8 mouse cellular contexts compared by ENCODE assay signal in the genomic region with DNA sequence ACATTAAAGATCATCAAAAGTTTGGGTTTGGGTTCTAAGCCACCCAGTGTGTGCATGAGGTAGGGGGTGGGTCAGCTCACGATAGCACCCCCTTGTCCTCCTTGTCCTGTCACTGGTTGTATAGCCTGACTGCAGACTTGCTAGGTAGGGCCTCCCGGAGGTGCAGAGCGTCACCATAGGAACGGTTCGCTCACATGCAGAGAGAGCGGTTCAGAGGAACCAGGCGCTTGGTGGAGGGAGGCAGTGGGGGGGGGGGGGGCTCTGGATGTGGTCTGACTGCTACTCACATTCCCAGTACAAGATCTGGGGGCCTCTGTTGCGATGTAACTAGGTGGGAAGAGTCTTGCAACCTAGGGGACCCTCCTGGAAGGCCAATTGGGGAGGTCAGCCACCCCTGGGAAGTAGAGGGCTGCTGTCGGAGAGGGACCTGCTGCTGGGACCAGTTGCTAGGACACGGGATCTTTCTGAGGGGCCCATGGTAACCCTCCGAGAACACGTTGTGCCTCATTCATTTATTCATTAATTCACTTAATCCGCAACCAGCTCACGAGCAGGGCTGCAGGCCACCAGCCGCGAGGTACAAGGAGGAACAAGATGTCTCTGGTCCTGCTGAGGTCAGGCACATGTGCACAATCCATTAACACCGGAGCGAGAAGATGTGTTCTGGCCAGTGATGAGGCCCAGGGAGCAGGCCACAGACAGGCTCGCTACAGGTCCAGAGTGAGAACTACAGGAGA. TPM values are rescaled to one million over a fixed set of nuclear protein-coding genes. Genes with fewer than 3 reads are reported as not detected.
DNase-seq lines count a peak whose midpoint lies in the region; ATAC-seq and TF ChIP-seq lines count a peak whose summit lies in the region.

No protein-coding gene starts in this region.

- no peak for TF ChIP-seq POLR2A in MEL (IDR thresholded peaks at IDR 0.05; ENCODE audit: control insufficient read depth in 1 of 2, insufficient read depth in 1 of 2, low read depth in 1 of 2, low read length in 2 of 2, poor library complexity in 1 of 2)

- 17% methylated on average over 19 of the region's 19 CpGs for WGBS in heart, embryonic 12.5 days
- 13% methylated on average over 19 of the region's 19 CpGs for WGBS in embryonic facial prominence, embryonic 15.5 days
- WGBS in limb, embryonic 11.5 days: 8% methylated on average over 19 of the region's 19 CpGs

- no peak overlapping the region for H3K9ac ChIP-seq in heart, embryonic 12.5 days
- 0 out of 2 replicates have a peak overlapping the region, but pooled peaks have one; percentile 0 for H3K9ac ChIP-seq in MEL (ENCODE audit: control insufficient read depth, low read depth, low read length, poor library complexity, severe bottlenecking)
- H3K9ac ChIP-seq in embryonic facial prominence, embryonic 15.5 days: no peak overlapping the region
- H3K9ac ChIP-seq in limb, embryonic 11.5 days (ENCODE audit: low read length): no peak overlapping the region

- no peak overlapping the region for H3K4me3 ChIP-seq in heart, embryonic 12.5 days
- H3K4me3 ChIP-seq in MEL (ENCODE audit: control insufficient read depth in 1 of 2, insufficient read depth in 1 of 2, low read depth in 2 of 2, low read length in 2 of 2): peak overlapping the region in 1 of 2 experiments; percentile 26; a peak in 2 of 4 replicates
- peak overlapping the region; percentile 17; the same call in 1 of the 2 replicates for H3K4me3 ChIP-seq in embryonic facial prominence, embryonic 15.5 days (replicated peaks)
- H3K4me3 ChIP-seq in limb, embryonic 11.5 days (ENCODE audit: low read depth, low read length): no peak overlapping the region

- no peak for TF ChIP-seq CTCF in MEL (IDR thresholded peaks at IDR 0.05 in 2 of 3, conservative IDR thresholded peaks at IDR 0.05 in 1 of 3; ENCODE audit: control insufficient read depth in 1 of 3, insufficient read depth in 1 of 3, low read depth in 2 of 3, low read length in 3 of 3, poor library complexity in 1 of 3, severe bottlenecking in 1 of 3)

- no peaks in the 10 kb centered on the region for H3K9me3 ChIP-seq in heart, embryonic 12.5 days (replicated peaks)
- no peaks in the 10 kb centered on the region for H3K9me3 ChIP-seq in MEL (replicated peaks; ENCODE audit: insufficient read depth, low read length)
- no peaks in the 10 kb centered on the region for H3K9me3 ChIP-seq in embryonic facial prominence, embryonic 15.5 days (replicated peaks)
- H3K9me3 ChIP-seq in limb, embryonic 11.5 days (ENCODE audit: control insufficient read depth, low read length): no peaks in the 10 kb centered on the region

- no peaks in the 10 kb centered on the region for H3K36me3 ChIP-seq in heart, embryonic 12.5 days
- H3K36me3 ChIP-seq in MEL (ENCODE audit: control insufficient read depth in 1 of 2, insufficient read depth in 2 of 2, low read length in 2 of 2): peaks cover 0 to 4% of the 10 kb centered on the region in 2 experiments; a peak in 2 of 4 replicates
- H3K36me3 ChIP-seq in embryonic facial prominence, embryonic 15.5 days: no peaks in the 10 kb centered on the region
- no peaks in the 10 kb centered on the region for H3K36me3 ChIP-seq in limb, embryonic 11.5 days (ENCODE audit: control insufficient read depth, insufficient read depth, low read length)

- no peak for TF ChIP-seq RAD21 in MEL (IDR thresholded peaks at IDR 0.05; ENCODE audit: low read depth, low read length)

- ATAC-seq in heart, embryonic 12.5 days (ENCODE audit: insufficient number of reproducible peaks, low FRiP score): no peak
- no peak for ATAC-seq in embryonic facial prominence, embryonic 15.5 days (ENCODE audit: insufficient number of reproducible peaks, low FRiP score, low TSS enrichment, low read depth)
- peak; percentile 27; the same call in 1 of the 2 replicates for ATAC-seq in limb, embryonic 11.5 days (ENCODE audit: insufficient number of reproducible peaks, low FRiP score, low TSS enrichment, low read depth)

- DNase-seq in heart, adult 8-10 months (ENCODE audit: low spot score): no peak
- no peak for DNase-seq in MEL (ENCODE audit: low read depth, low spot score)
- DNase-seq in limb, embryonic 11.5 days (ENCODE audit: low spot score): peak; percentile 75
- DNase-seq in natural killer cell, adult 2 months (ENCODE audit: low spot score in 2 of 2): peak; percentile 25 to 28
- no peak for DNase-seq in frontal cortex, postnatal 36 days (ENCODE audit: low spot score in 2 of 2)
- DNase-seq in c-Kit-positive CD71-positive TER-119-positive erythroid progenitor cells, embryonic 14.5 days (ENCODE audit: low spot score): no peak

- H3K4me1 ChIP-seq in heart, embryonic 12.5 days (replicated peaks): peaks cover 37% of the 10 kb centered on the region
- H3K4me1 ChIP-seq in MEL (ENCODE audit: control insufficient read depth in 1 of 2, insufficient read depth in 2 of 2, low read length in 2 of 2): peaks cover 4 to 18% of the 10 kb centered on the region in 2 experiments
- H3K4me1 ChIP-seq in embryonic facial prominence, embryonic 15.5 days: peaks cover 70% of the 10 kb centered on the region
- H3K4me1 ChIP-seq in limb, embryonic 11.5 days (ENCODE audit: control insufficient read depth, insufficient read depth, low read length): peaks cover 38% of the 10 kb centered on the region

- no peak for TF ChIP-seq EP300 in MEL (IDR thresholded peaks at IDR 0.05; ENCODE audit: low read depth in 1 of 2, low read length in 2 of 2)

- H3K27ac ChIP-seq in heart, embryonic 12.5 days (ENCODE audit: poor library complexity, severe bottlenecking): no peak overlapping the region
- no peak overlapping the region for H3K27ac ChIP-seq in MEL (ENCODE audit: control insufficient read depth, low read depth, low read length)
- H3K27ac ChIP-seq in embryonic facial prominence, embryonic 15.5 days (replicated peaks): peak overlapping the region; percentile 23; the same call in 1 of the 2 replicates
- peak overlapping the region; percentile 63; the same call in 1 of the 2 replicates for H3K27ac ChIP-seq in limb, embryonic 11.5 days (replicated peaks; ENCODE audit: low read depth, low read length)

- H3K79me2 ChIP-seq in MEL (ENCODE audit: control insufficient read depth, insufficient read depth, low read length, poor library complexity): no peaks in the 10 kb centered on the region

- H3K27me3 ChIP-seq in heart, embryonic 12.5 days (replicated peaks): peaks cover 35% of the 10 kb centered on the region
- no peaks in the 10 kb centered on the region for H3K27me3 ChIP-seq in MEL (ENCODE audit: control insufficient read depth in 1 of 2, insufficient read depth in 2 of 2, low read length in 2 of 2)
- peaks cover 3% of the 10 kb centered on the region; the same call in 1 of the 2 replicates for H3K27me3 ChIP-seq in embryonic facial prominence, embryonic 15.5 days
- H3K27me3 ChIP-seq in limb, embryonic 11.5 days (ENCODE audit: control insufficient read depth, insufficient read depth, low read length): no peaks in the 10 kb centered on the region

- H3K4me2 ChIP-seq in heart, embryonic 12.5 days: peak overlapping the region; percentile 60
- peak overlapping the region; percentile 24 for H3K4me2 ChIP-seq in embryonic facial prominence, embryonic 15.5 days (replicated peaks)
- peak overlapping the region; percentile 21; the same call in 1 of the 2 replicates for H3K4me2 ChIP-seq in limb, embryonic 11.5 days (ENCODE audit: low read depth, severe bottlenecking)

TF ChIP-seq in MEL, 35 proteins besides CTCF, POLR2A, EP300 and RAD21:
- no peak for TF ChIP-seq MYB (IDR thresholded peaks at IDR 0.05; ENCODE audit: low read depth, low read length)
- no peak for TF ChIP-seq ETS1 (IDR thresholded peaks at IDR 0.05; ENCODE audit: low read depth, low read length)
- no peak for TF ChIP-seq ZMIZ1 (IDR thresholded peaks at IDR 0.05; ENCODE audit: low read depth, low read length)
- TF ChIP-seq GATA1 (IDR thresholded peaks at IDR 0.05; ENCODE audit: low read depth, low read length): no peak
- no peak for TF ChIP-seq MAFK (IDR thresholded peaks at IDR 0.05; ENCODE audit: borderline replicate concordance, low read depth, low read length)
- no peak for TF ChIP-seq CHD2 (IDR thresholded peaks at IDR 0.05; ENCODE audit: low read length)
- TF ChIP-seq SMC3 (IDR thresholded peaks at IDR 0.05; ENCODE audit: low read depth, low read length): no peak
- no peak for TF ChIP-seq RCOR1 (IDR thresholded peaks at IDR 0.05; ENCODE audit: low read depth, low read length)
- no peak for TF ChIP-seq HCFC1 (IDR thresholded peaks at IDR 0.05; ENCODE audit: low read depth, low read length)
- TF ChIP-seq JUND (IDR thresholded peaks at IDR 0.05; ENCODE audit: low read depth, low read length): no peak
TF ChIP-seq in MEL: peak in this region for 0.

RNA-seq across cellular contexts. Expression of a gene that starts 7.0 kb away (rescaled TPM):
- 61.1 and 69.0 TPM in 2 replicates for polyA plus RNA-seq in heart, embryonic 12.5 days (2016; fragmentation: Nextera tagmentation; extraction: Ambion mirVana)
- total RNA-seq in heart, adult 8-10 months (2022): under 1 TPM in 3 of 4 experiments, not detected in 1; 0.23 to 0.69 (median 0.47) TPM
- total RNA-seq in MEL (2012; rRNA removed): not detected in 2 replicates
- polyA plus RNA-seq in MEL (2012; ENCODE audit: insufficient read depth in 1 of 2, insufficient read length in 2 of 2, low read depth in 1 of 2, low replicate concordance in 2 of 2, missing spikeins in 1 of 2): not detected
- 710 and 761 TPM in 2 replicates for polyA plus RNA-seq in embryonic facial prominence, embryonic 15.5 days (2015; fragmentation: Nextera tagmentation; extraction: Ambion mirVana)
- 95.6 and 121 TPM in 2 replicates for polyA plus RNA-seq in limb, embryonic 11.5 days (2014; fragmentation: Nextera tagmentation; extraction: Ambion mirVana)

Comparison
In these comparisons a context has a peak if more than half of its experiments do, and no peak if none do; other contexts are left out.
1. H3K27ac ChIP-seq: peak in embryonic facial prominence, embryonic 15.5 days (single experiment) and limb, embryonic 11.5 days (single experiment); none in heart, embryonic 12.5 days (single experiment) and MEL (single experiment).
2. DNase-seq: peak in limb, embryonic 11.5 days (single experiment) and natural killer cell, adult 2 months (2 of 2); none in heart, adult 8-10 months (single experiment), MEL (single experiment), frontal cortex, postnatal 36 days (0 of 2) and c-Kit-positive CD71-positive TER-119-positive erythroid progenitor cells, embryonic 14.5 days (single experiment).
3. RNA of a gene that starts 7.0 kb away (polyA plus RNA-seq): 710 to 761 TPM in embryonic facial prominence, embryonic 15.5 days, 95.6 to 121 TPM in limb, embryonic 11.5 days and 61.1 to 69.0 TPM in heart, embryonic 12.5 days; not detected in MEL; every median in the first group is over 10 times any median in the second.
4. Peak in every context shown above with its lines, with median percentiles within 50 percentile points of each other: H3K4me2 ChIP-seq.